Mouse (Mus musculus): Measurements from ENCODE around the gene Mief1.

DNA sequence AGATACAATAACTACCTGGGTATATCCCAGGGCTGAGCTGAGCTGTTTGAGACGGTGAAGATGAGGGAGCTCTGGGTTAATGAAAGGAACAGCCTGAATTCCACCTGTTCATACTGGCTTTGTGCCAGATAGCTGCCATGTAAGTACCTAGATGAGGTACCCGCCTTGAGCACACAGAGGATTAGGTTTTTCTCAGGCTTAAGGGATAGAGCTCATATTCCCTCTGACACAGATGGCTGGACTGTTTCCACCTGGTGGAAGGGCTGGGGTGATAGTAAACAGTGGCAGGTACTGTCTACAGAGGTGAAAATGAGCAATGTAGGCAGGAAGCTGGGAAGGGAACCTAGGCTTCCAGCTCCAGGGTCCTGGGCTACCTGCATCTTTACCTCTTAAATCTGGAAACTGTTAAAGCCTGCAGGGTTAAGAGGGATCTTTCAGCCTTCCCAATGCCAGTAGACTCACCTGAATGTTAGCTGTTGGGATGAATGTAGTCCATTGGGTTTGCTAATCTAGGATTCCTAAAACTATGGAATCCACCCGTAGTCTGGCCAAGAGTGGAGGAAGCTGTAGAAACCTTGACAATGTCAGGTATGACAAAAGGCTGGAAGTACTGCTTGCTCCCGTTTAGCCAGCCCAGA, 23.9 kb downstream of the Mief1 start:
- TF ChIP-seq CTCF (IDR thresholded peaks at IDR 0.05; ENCODE audit: insufficient read depth, low read length) (no peak), POLR2A (IDR thresholded peaks at IDR 0.05; ENCODE audit: borderline replicate concordance, extremely low read depth, low read depth, low read length) (0 out of 2 replicates have a peak, but pooled peaks have one; percentile 7)

Measured in lung, adult 2 months (tissue).